Mouse (Mus musculus): ENCODE data around the gene Nkx6-2. TPM values are rescaled to one million over a fixed set of nuclear protein-coding genes. Genes with fewer than 3 reads are reported as not detected.
A peak's percentile ranks its signal among the peaks of the same experiment; 100 is the strongest.

Gene Nkx6-2
- polyA plus RNA-seq, 1 experiment from 2014 or later: 9.8 TPM

DNA sequence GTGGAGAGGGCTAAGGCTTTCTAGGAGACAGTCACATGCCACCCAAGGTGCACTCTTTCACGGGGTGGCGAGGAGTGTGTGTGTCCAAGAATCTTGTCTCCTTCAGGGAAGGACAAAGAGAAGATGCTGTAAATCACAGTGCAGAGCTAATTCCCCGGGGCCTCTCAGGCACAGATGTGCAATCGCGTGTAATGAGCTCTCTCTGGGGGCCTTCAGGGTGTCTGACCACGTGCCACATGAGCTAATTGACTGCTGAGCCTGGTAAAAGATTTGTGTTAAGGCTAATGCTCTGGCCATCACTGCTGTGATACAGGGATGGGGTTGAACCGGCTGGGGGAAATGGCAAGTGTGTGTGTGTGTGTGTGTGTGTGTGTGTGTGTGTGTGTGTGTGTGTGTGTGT is 5.3 kb upstream of the Nkx6-2 start:
- no peak overlapping the region for H3K27ac ChIP-seq (ENCODE audit: low read depth, low read length)
- ATAC-seq: no peak

DNA sequence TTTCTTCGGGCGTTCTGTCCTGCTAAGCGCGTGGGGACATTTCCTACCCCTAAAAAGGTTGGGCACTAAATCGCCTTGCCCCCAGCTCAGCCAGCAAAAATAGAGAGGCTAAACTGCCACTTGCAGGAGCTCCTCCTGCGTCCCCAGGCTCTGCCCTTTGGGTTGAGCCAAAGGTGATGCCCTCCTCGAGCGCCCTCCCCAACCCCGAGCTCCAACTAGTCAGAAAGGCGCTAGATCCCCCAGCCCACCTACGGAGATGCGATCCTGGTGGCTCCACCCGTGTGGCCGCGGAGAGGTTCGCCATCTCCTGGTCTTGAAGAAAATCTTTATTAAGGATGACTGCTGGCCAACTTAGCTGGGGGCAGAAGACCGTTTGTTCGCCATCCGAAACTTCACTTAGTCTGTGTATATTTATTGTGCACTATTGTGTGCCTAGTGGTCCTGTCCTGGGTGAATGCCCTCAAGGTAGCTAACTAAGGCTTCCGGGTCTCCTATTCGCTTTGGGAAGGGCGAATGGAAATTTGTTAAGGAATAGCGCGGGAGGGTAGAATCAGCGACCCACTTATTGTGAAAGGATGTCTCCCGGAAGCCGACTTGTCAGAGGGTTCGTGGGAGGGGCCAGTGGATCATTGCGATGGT is 2.7 kb upstream of the Nkx6-2 start:
- 4% methylated on average over 29 of the region's 29 CpGs for WGBS
- H3K4me2 ChIP-seq (ENCODE audit: low read length): no peak overlapping the region
- no peaks in the 10 kb centered on the region for H3K36me3 ChIP-seq (ENCODE audit: control insufficient read depth, insufficient read depth, low read length)
- H3K27me3 ChIP-seq (replicated peaks; ENCODE audit: control insufficient read depth, insufficient read depth, low read length): peaks cover 56% of the 10 kb centered on the region
- no peaks in the 10 kb centered on the region for H3K9me3 ChIP-seq (ENCODE audit: control insufficient read depth, low read length)
- no peak overlapping the region for H3K27ac ChIP-seq (ENCODE audit: low read depth, low read length)
- no peak for ATAC-seq
- peaks cover 19% of the 10 kb centered on the region for H3K4me1 ChIP-seq (ENCODE audit: control insufficient read depth, insufficient read depth, low read depth, low read length)
- H3K4me3 ChIP-seq (ENCODE audit: low read length): no peak overlapping the region; the same call in 1 of the 2 replicates
- H3K9ac ChIP-seq (ENCODE audit: low read depth, low read length): no peak overlapping the region

More for the DNA sequence above, 5.3 kb upstream of the Nkx6-2 start:
- H3K4me3 ChIP-seq (ENCODE audit: low read length): no peak overlapping the region
- no peaks in the 10 kb centered on the region for H3K9me3 ChIP-seq (ENCODE audit: control insufficient read depth, low read length)
- no peak overlapping the region for H3K4me2 ChIP-seq (ENCODE audit: low read length)
- H3K4me1 ChIP-seq (ENCODE audit: control insufficient read depth, insufficient read depth, low read depth, low read length): peaks cover 3% of the 10 kb centered on the region
- peaks cover 47% of the 10 kb centered on the region for H3K27me3 ChIP-seq (replicated peaks; ENCODE audit: control insufficient read depth, insufficient read depth, low read length)
- H3K36me3 ChIP-seq (ENCODE audit: control insufficient read depth, insufficient read depth, low read length): no peaks in the 10 kb centered on the region
- H3K9ac ChIP-seq (ENCODE audit: low read depth, low read length): no peak overlapping the region
- 24% methylated on average over 7 of the region's 7 CpGs for WGBS

DNA sequence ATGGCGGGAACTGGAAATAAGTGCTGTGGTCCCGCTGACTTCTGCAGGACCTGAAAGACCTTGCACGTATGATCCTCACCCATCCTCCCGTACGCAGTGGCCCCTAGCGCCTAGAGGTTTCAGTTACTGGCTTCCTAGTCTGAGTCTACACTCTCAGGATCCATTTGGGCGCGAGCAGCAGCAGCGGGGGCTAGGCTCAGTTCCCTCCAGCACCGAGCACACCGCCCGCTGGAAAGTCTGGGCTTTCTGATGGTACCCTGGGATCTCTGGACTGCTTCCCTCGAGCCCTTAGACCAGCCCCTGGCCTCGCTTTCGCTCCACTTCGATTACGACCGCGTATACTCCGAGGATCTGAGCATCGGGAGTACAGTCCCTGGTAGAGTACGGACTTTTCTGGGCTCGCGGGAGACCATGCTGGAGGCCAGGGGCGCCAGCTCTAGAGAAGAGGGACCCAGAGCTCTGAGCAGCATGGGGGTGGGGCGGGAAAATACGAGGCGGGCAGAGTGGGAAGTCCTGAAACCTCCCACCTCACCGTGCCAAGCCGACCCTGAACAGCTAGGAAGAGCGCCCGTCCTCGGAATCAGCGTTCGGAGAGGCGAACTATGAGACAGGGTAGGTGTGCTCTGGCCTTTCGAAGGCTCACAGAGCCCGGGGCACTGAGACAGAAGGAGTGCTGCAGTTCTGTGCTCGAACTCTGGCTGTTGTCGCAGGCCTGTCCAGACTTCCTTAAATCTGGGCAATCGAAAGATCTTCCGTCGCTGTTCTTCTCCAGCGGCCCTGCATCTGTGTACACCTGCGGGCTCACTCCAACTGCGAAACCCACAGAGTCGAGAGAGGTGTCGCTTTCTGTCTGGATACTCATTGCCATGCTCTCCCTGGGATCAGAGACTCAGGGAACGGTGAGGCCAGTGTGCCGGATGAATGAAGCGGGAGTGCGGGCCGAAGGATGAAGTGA is 1.9 kb upstream of the Nkx6-2 start:
- H3K36me3 ChIP-seq (ENCODE audit: control insufficient read depth, insufficient read depth, low read length): no peaks in the 10 kb centered on the region
- H3K27me3 ChIP-seq (replicated peaks; ENCODE audit: control insufficient read depth, insufficient read depth, low read length): peaks cover 60% of the 10 kb centered on the region
- H3K4me1 ChIP-seq (ENCODE audit: control insufficient read depth, insufficient read depth, low read depth, low read length): peaks cover 19% of the 10 kb centered on the region
- H3K4me2 ChIP-seq (ENCODE audit: low read length): peak overlapping the region; percentile 17
- H3K27ac ChIP-seq (ENCODE audit: low read depth, low read length): no peak overlapping the region
- no peak overlapping the region; the same call in 1 of the 2 replicates for H3K4me3 ChIP-seq (ENCODE audit: low read length)
- H3K9me3 ChIP-seq (ENCODE audit: control insufficient read depth, low read length): no peaks in the 10 kb centered on the region
- no peak for ATAC-seq
- H3K9ac ChIP-seq (ENCODE audit: low read depth, low read length): no peak overlapping the region
- WGBS: 2% methylated on average over 53 of the region's 53 CpGs

DNA sequence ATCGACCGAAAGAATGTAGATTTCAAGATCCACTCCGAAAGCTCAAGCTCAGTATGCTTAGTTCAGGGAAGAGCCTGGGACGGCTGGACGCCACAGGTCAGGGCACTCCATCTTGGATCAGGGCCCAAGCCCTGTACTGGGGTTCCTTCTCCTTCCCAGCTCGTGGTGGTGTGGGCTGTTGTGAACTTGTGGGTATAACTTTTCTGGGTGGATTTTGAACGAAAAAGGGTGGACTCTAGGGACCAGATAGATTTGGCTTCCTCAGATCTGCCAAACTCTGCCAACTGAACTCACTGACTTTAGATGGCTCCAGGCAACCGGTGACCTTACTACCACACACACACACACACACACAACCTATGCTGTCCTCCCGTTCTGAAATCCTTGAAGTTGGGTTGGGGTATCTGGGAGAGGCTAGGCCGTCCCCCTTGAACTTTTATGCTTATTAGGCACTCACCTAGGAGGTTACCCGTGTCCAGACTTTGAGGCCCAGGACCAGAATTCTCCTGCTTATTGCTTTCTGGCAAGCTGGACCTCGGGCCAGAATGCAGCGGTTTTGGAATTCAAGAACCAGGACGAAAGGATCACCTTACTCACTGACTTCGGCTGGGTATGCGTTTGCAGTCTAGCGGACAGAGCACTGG is 619 bp upstream of the Nkx6-2 start:
- H3K4me2 ChIP-seq (ENCODE audit: low read length): no peak overlapping the region
- no peak overlapping the region for H3K4me3 ChIP-seq (ENCODE audit: low read length)
- H3K27ac ChIP-seq (ENCODE audit: low read depth, low read length): no peak overlapping the region
- H3K9me3 ChIP-seq (ENCODE audit: control insufficient read depth, low read length): no peaks in the 10 kb centered on the region
- no peak overlapping the region for H3K9ac ChIP-seq (ENCODE audit: low read depth, low read length)
- no peaks in the 10 kb centered on the region for H3K36me3 ChIP-seq (ENCODE audit: control insufficient read depth, insufficient read depth, low read length)
- H3K4me1 ChIP-seq (ENCODE audit: control insufficient read depth, insufficient read depth, low read depth, low read length): peaks cover 19% of the 10 kb centered on the region
- peaks cover 64% of the 10 kb centered on the region for H3K27me3 ChIP-seq (replicated peaks; ENCODE audit: control insufficient read depth, insufficient read depth, low read length)
- WGBS: 11% methylated on average over 17 of the region's 17 CpGs
- no peak for ATAC-seq

DNA sequence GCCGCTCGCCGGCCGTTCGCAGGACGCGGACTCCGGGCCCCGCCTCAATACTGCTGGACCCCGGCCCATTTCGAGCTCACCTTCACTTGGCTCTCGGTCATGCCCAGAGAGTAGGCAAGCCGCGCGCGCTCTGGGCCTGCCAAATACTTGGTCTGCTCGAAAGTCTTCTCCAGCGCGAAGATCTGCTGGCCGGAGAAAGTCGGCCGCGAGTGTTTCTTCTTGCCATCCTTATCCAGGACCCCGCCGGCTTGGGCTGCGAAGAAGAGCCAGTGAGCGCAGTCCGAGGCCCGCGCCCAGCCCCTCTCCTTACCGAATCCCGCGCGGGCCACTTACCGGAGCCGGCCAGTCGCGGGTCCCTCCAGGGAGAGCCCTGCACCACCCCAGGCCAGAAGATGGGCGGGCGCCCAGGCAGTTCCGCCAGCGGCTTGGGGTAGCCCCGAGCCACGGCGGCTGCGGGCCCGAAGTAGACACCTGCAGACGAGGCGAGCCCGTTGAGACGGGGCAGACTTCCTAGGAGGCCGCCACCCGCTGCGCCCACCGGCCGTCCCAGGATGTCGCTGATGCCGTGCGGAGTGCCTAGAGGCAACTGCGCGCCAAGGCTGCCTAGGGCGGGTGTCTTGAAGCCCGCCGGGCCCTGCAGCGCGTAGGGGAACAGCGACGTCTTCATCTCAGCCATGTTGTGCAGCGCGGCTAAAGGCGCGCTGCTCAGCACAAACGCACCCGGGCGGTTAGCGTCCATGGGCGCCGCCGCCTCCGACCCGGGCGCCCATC is 611 bp downstream of the Nkx6-2 start:
- no peaks in the 10 kb centered on the region for H3K36me3 ChIP-seq (ENCODE audit: control insufficient read depth, insufficient read depth, low read length)
- H3K27ac ChIP-seq (ENCODE audit: low read depth, low read length): no peak overlapping the region
- peak overlapping the region; percentile 49 for H3K4me2 ChIP-seq (ENCODE audit: low read length)
- H3K4me1 ChIP-seq (ENCODE audit: control insufficient read depth, insufficient read depth, low read depth, low read length): peaks cover 19% of the 10 kb centered on the region
- WGBS: under 1% methylated on average over 76 of the region's 82 CpGs
- peaks cover 68% of the 10 kb centered on the region for H3K27me3 ChIP-seq (replicated peaks; ENCODE audit: control insufficient read depth, insufficient read depth, low read length)
- peak overlapping the region; percentile 38 for H3K4me3 ChIP-seq (ENCODE audit: low read length)
- no peaks in the 10 kb centered on the region for H3K9me3 ChIP-seq (ENCODE audit: control insufficient read depth, low read length)
- H3K9ac ChIP-seq (ENCODE audit: low read depth, low read length): peak overlapping the region; percentile 29
- peak; percentile 9; the same call in 1 of the 2 replicates for ATAC-seq

DNA sequence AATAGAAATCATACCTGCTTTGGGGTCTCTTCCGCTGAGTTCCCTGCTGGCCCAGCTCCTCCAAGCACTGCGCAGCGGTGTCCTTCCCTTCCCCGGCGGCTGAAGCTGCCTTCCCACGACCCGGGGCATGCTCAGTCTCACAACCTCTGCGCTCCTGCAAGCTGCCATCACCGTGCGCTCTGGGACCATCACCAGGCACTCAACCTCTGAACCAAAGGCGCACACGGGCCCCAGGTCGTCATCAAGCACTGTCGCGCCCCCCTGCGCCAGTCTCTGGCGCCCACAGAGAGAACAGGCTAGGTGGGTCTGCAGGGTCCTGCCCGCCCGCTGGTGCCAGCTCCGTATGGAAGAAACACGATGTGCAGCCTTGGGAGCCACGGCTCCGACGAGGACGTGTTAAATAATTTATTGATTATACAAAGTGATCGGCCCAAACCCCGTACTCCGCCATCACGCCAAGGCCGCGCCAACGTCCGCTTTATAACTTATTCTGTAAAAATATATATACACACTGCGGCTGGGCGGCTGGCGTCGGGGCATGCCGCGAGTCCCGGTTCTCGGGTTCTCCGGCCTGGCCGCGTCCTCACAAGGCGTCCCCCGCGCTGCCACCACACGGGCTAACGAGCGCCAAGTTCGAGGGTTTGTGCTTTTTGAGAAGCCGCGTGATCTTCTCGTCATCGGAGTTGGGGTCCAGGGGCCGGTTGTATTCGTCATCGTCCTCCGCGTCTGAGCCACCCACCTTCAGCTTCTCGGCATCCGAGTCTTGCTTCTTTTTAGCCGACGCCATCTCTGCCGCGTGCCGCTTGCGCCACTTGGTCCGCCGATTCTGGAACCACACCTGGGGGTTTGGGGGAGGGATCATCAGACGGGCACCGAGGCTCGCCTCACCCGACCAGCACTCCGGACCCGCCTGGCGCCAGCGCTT is 1.5 kb downstream of the Nkx6-2 start:
- Histone ChIP-seq H3K36me3 (ENCODE audit: control insufficient read depth, insufficient read depth, low read length) (no peaks in the 10 kb centered on the region), H3K9me3 (ENCODE audit: control insufficient read depth, low read length) (no peaks in the 10 kb centered on the region), H3K27me3 (replicated peaks; ENCODE audit: control insufficient read depth, insufficient read depth, low read length) (peaks cover 68% of the 10 kb centered on the region), H3K9ac (ENCODE audit: low read depth, low read length) (no peak overlapping the region), H3K4me3 (ENCODE audit: low read length) (peak overlapping the region; percentile 38), H3K4me2 (ENCODE audit: low read length) (peak overlapping the region; percentile 49), H3K4me1 (ENCODE audit: control insufficient read depth, insufficient read depth, low read depth, low read length) (peaks cover 19% of the 10 kb centered on the region), H3K27ac (ENCODE audit: low read depth, low read length) (no peak overlapping the region)
- ATAC-seq: no peak
- 2% methylated on average over 78 of the region's 78 CpGs for WGBS

DNA sequence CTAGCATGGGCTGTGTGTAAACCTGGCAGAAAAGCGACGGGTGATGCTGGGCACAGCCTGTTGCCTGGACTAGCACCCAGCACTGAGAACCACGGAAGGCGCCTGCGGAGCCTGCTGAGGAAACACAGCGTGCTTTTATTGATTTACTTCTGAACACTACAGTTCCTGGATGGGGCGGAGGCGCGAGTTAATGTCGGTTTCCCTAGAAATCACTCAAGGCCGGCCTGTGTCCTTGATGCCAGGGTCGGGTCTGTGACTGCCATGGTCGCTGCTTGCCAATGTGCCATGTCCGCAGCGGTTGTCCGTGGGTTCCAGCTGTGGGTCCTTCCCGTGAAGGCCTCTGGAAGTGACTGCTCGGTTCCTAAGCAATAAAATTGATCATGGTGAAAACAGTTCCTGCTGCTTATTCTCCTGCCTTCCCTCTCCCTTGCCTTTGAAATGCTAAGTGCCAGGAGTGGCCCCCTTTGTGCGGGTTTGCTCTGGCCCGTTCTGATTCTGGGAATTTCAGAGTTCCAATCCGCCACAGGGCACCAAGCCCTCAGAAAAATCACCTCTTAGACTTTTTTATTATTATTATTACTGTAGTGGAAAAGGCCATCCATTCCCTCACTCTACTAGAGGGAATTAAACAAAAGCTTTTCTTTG is 3.2 kb downstream of the Nkx6-2 start:
- WGBS: 64% methylated on average over 21 of the region's 21 CpGs
- no peak overlapping the region for H3K9ac ChIP-seq (ENCODE audit: low read depth, low read length)
- no peak overlapping the region for H3K27ac ChIP-seq (ENCODE audit: low read depth, low read length)
- no peak overlapping the region for H3K4me2 ChIP-seq (ENCODE audit: low read length)
- H3K4me3 ChIP-seq (ENCODE audit: low read length): no peak overlapping the region
- ATAC-seq: no peak
- H3K27me3 ChIP-seq (replicated peaks; ENCODE audit: control insufficient read depth, insufficient read depth, low read length): peaks cover 62% of the 10 kb centered on the region
- peaks cover 16% of the 10 kb centered on the region for H3K4me1 ChIP-seq (ENCODE audit: control insufficient read depth, insufficient read depth, low read depth, low read length)
- no peaks in the 10 kb centered on the region for H3K36me3 ChIP-seq (ENCODE audit: control insufficient read depth, insufficient read depth, low read length)
- H3K9me3 ChIP-seq (ENCODE audit: control insufficient read depth, low read length): no peaks in the 10 kb centered on the region

Data from hindbrain, embryonic 16.5 days (tissue).